Mouse (Mus musculus): ENCODE data around the gene Dag1.
"Not testable (repeated sequence)": the region's sequence is repeated elsewhere in the genome, so short reads cannot be mapped to it uniquely, and the experiment has no call there.

The Dag1 gene

GRCm38 (mm10) chr9:108225166-108225565, 38.6 kb downstream of the Dag1 start:
- no peak for DNase-seq (ENCODE audit: low spot score)

DNA sequence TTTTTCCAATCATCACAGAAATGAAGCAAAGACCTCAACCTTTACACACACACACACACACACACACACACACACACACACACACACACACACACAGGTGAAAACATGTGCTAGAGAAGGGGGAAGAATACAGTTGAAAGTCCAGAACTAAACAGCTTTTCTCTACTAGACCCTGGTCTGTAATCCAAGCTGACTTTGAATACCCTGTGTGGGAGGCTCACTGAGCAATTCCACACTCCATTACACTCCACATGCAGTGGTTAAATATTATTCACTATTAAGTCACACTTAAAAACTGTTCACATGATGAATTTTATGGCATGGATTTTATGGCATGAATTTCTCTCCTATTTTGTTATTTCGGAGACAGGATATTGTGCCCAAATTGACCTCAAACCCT, 40.1 kb downstream of the Dag1 start:
- DNase-seq (ENCODE audit: low spot score): no peak

DNA sequence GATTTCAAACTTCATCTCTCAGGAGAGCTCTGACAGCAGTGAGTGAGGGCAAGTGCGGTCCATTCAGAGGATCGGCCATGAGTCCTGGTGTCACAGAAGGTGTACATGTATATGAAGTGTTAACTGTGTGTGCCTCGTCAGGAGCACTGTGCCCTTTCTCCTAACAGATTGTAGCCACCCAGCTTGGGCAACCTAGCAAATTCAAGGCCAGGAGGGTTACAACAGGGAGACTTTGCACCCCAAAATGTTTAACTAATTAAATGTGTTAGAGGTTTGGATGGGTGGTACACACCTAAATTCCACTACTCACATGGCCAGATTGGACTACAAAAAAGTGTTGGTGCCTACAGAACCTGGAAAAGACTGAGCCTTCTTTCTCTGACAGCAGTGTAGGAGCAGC, 42.2 kb downstream of the Dag1 start:
- no peak for DNase-seq (ENCODE audit: low spot score)

GRCm38 (mm10) chr9:108220380-108220774, 43.4 kb downstream of the Dag1 start:
- DNase-seq (ENCODE audit: low spot score): no peak

GRCm38 (mm10) chr9:108219766-108220379, 43.9 kb downstream of the Dag1 start:
- DNase-seq (ENCODE audit: low spot score): no peak

GRCm38 (mm10) chr9:108217936-108218543, 45.7 kb downstream of the Dag1 start:
- no peak for DNase-seq (ENCODE audit: low spot score)

DNA sequence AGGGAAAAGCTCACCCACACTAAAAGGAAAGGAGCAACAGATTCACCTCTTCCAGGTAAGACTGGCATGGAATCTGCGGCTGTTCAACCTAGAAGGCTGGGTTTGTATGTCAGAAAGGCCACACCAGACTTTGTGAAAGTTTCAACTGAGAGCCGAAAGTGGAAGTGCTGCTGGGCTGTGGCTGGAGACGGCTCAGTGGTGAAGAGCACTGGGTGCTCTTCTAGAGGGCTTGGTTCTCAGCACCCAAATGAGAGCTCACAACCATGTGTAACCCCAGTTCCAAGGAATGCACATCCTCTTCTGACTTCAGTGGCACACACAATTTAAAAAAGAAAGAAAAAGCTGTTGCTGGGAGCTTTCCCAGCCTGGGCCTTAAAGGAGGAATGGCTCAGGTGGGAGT, 46.4 kb downstream of the Dag1 start:
- DNase-seq (ENCODE audit: low spot score): no peak

DNA sequence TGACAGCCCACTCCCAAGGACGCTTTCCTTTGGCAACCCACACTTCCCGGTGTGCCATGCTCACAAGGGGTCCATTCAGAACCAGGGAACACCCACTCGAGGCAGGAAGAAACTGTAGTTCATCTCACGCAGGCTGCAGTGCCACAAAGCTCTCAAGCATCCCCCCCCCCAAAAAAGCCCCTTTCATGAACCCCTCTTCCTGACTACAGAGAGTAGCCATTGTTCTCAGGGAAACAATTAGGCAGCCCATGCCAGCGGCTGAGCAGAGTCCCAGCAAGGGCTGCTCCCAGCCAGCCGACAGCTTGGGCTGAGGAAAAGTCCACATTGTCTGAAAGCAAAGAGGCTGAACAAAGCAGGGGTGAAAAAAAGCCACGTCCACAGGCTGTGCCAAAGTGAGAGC, 50.7 kb downstream of the Dag1 start:
- DNase-seq (ENCODE audit: low spot score): peak; percentile 74

- no peak for DNase-seq (ENCODE audit: low spot score)
Observed at GRCm38 (mm10) chr9:108212426-108212825, 51.3 kb downstream of the Dag1 start.

GRCm38 (mm10) chr9:108205571-108205901, 58.2 kb downstream of the Dag1 start:
- DNase-seq (ENCODE audit: low spot score): no peak

- DNase-seq (ENCODE audit: low spot score): no peak
Observed at GRCm38 (mm10) chr9:108204884-108205570, 58.7 kb downstream of the Dag1 start.

GRCm38 (mm10) chr9:108203015-108203414, 60.7 kb downstream of the Dag1 start:
- peak; percentile 80 for DNase-seq (ENCODE audit: low spot score)

DNA sequence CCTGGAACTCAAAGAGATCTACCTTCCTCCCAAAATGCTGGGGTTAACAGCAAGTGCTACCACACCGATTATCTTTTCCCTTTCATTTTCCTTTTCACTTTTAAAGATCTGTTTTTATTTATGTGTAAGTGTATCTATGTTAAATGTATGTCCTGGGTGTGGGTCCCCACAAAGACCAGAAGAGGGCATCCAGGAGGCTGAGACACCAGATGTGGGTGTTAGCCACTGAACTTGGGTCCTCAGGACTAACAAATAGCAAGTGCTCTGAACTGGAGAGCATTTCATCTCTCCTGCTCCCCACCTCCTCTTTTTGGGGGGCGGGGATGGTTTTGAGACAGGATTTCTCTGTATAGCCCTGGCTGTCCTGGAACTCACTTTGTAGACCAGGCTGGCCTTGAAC, 61.6 kb downstream of the Dag1 start:
- DNase-seq (ENCODE audit: low spot score): no peak

DNA sequence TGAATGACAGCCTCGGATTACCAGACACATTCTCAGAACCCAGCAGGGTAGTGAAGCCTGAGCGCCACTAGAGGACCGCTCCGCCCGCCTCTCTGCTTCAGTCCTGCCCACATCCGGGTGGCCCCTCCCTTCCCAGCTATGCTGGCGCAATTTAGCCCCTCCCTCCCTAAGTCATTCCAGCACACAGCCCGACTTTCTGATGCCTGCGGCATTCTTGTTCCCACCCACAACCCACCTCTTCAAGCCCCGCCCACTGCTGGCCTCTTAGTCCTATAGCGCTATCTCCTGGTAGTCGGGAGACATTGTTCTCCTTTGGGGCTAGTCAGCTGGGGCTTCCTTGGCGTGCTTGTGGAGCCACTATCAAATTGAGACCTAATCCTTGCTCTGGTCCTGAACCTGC, 62.6 kb downstream of the Dag1 start:
- DNase-seq (ENCODE audit: low spot score): peak; percentile 97

GRCm38 (mm10) chr9:108198621-108199020, 65.1 kb downstream of the Dag1 start:
- DNase-seq (ENCODE audit: low spot score): no peak

DNA sequence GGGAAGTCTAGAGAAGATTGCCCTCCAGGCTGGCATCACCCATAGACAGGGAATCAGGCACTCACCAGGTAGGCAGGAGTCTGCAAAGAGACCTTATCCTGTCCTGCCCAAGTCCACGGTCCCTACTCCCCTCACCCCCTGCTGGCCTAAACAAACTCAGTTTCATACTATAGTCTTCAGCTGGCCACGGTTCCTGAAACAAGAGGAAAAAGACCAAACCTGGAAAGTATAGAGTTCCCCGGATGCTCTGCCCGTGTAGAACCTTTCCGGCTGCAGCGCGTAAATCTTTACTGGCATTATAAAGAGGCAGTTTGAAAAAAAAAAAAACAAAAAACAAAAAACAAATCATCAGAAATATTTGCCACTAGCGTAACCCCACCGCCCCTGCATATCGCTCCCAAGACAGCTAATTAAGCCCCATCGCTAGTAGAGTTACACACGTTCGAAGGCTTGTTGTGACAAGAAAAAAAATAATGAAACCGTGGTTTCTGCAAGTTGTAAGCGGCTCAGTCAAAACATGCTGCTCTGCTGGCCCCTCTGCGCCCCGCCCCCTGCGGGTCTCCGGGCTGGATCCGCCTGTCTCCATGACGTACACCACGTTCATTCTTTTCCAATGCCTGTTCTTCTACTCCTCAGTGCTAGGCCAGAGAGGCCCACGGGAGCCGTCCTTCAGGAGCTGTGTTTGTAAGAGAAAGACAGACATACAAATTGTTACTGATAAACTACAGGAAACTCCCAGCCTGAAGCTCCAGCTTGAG, 66.7 kb downstream of the Dag1 start:
- DNase-seq (ENCODE audit: low spot score): peak; percentile 24

DNA sequence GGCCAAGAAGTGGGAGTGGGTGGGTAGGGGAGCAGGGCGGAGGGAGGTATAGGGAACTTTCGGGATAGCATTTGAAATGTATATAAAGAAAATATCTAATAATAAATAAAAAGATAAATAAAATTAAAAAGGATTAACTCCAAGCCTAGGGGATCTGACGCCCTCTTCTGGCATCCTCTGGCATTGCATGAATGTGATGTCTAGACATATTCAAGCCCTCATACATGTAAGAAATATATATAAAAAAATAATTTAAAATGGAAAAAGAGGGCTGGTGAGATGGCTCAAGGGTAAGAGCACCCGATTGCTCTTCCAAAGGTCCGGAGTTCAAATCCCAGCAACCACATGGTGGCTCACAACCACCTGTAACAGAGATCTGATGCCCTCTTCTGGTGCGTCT, 67.5 kb downstream of the Dag1 start:
- DNase-seq (ENCODE audit: low spot score): not testable (repeated sequence)

DNA sequence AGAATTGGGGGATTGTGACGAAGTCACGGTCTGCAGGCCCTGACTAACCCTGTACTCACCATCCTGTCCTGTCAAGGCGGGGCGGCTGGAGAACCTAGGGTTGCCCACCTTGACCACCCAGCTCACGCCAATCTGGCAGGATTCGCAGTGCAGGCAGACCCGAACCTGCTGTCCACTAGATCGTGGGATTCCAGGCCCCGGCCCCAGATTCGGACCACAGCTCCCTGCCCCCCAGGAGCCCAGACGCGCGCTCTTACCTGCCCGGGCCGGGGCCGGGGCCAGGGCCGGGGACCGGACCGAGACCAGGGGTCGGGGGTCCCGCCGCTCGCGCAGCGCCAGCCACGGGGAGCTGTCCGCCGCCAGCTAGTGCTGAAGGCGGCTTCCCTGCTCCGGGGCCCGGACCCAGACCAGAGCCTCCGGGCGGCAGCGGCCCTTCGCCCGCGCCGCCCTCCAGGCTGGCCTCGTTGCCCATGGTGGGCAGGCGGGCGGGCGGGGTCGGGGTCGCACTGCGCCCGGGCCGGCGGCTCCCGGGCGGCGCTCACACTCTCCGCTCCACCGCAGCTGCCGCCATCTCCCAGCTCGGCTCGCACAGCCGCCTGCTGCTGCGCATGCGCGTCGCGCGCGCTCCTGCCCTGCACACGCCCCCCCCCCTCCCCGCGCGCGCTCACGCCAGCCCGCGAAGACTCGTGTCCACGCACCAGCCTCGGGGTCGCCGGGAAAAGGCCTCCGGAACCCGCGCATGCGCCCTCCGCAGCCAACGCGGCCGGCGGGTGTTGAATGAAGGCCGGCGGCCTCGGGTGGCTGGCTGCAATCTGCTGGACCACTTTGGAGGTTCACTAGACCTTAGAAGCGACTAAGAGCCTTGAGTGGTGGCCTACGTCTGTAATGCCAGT, 73.7 kb downstream of the Dag1 start, which contains the start of gene Bsn:
Gene Bsn, minus strand, starts transcription at position 598 of the 893 bp plus-strand sequence.
- peak; percentile 89 for DNase-seq (ENCODE audit: low spot score)

- DNase-seq (ENCODE audit: low spot score): peak; percentile 44
Observed at GRCm38 (mm10) chr9:108189488-108189786, 74.3 kb downstream of the Dag1 start.

- no peak for DNase-seq (ENCODE audit: low spot score)
Observed at GRCm38 (mm10) chr9:108189023-108189422, 74.7 kb downstream of the Dag1 start.

DNA sequence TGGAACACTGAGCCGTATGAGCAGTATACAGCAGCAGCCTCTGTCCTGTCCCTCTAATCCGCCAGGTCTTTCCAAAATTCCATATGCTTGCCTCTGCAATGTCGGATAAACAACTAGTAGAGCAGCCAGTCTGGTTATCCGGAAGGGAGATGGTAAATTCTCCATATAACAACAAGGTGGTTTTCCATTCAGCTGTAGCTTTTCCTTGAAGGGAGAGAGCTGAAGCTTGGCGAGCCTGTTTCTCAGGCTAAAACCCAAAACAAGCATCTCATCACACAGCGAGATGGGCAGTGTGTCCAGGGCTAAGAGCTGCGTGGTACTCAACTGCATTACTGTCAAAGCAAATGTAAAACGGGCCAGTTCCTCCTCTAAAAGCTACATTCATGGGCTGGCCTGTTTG, 75.2 kb downstream of the Dag1 start:
- DNase-seq (ENCODE audit: low spot score): no peak

DNA sequence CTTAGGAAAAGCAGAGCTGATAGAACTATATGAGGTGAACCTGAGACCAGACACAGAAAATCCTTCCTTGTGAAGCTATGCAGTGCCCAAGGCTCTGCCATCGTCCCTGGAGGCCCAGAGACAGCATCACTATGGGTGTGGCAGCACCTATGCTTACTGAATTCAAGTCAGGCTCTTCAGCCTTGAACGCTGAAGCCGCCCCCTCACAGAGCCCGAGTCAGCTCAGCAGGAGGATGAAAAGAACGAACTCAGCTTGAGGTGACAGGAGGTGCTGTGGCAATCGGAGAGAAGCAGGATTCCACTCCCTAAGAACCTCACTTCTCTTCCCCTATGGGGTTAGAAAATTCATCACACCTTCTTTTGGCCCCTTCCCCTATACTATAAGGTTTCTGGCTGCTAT, 76.1 kb downstream of the Dag1 start:
- no peak for DNase-seq (ENCODE audit: low spot score)
